Mouse (Mus musculus): ENCODE data around the gene Adprh. TPM values are rescaled to one million over a fixed set of nuclear protein-coding genes. Genes with fewer than 3 reads are reported as not detected.
"Not testable (repeated sequence)": the region's sequence is repeated elsewhere in the genome, so short reads cannot be mapped to it uniquely, and the experiment has no call there.

Gene Adprh
- polyA plus RNA-seq (2015; fragmentation: Nextera tagmentation; extraction: Ambion mirVana), result 83.4 and 84.7 TPM in 2 replicates

GRCm38 (mm10) chr16:38452442-38453202 lies at the start of gene Adprh:
TSS of gene Adprh (minus strand) at chr16:38452703.
- Histone ChIP-seq H3K9ac (peak within 1 kb of the TSS; percentile 96), H3K27me3 (replicated peaks) (no peaks in the 10 kb centered on the region), H3K4me2 (replicated peaks) (peak within 1 kb of the TSS; percentile 80), H3K4me3 (replicated peaks) (peak within 1 kb of the TSS; percentile 76), H3K4me1 (replicated peaks) (peaks cover 8% of the 10 kb centered on the region; the same call in 1 of the 2 replicates), H3K9me3 (no peaks in the 10 kb centered on the region), H3K36me3 (no peaks in the 10 kb centered on the region; the same call in 1 of the 2 replicates), H3K27ac (peak within 1 kb of the TSS; percentile 94)
- under 1% methylated on average over 59 of the region's 61 CpGs for WGBS
- peak; percentile 99 for ATAC-seq

- Histone ChIP-seq H3K9me3 (no peaks in the 10 kb centered on the region), H3K27ac (no peak overlapping the region), H3K4me2 (replicated peaks) (no peak overlapping the region), H3K4me1 (replicated peaks) (no peaks in the 10 kb centered on the region), H3K4me3 (replicated peaks) (no peak overlapping the region), H3K9ac (no peak overlapping the region), H3K27me3 (replicated peaks) (no peaks in the 10 kb centered on the region), H3K36me3 (0 out of 2 replicates have a peak, but pooled peaks cover 9% of the 10 kb centered on the region)
- WGBS, result 80% methylated on average over 7 of the region's 7 CpGs
- ATAC-seq, result no peak
These were observed 44.2 kb upstream of the Adprh start for GRCm38 (mm10) chr16:38496604-38497140.

GRCm38 (mm10) chr16:38493890-38494289 lies 41.4 kb upstream of the Adprh start:
- Histone ChIP-seq H3K27ac (no peak overlapping the region), H3K4me2 (replicated peaks) (no peak overlapping the region), H3K36me3 (0 out of 2 replicates have a peak, but pooled peaks cover 8% of the 10 kb centered on the region), H3K4me3 (replicated peaks) (no peak overlapping the region), H3K4me1 (replicated peaks) (no peaks in the 10 kb centered on the region), H3K9me3 (no peaks in the 10 kb centered on the region), H3K9ac (no peak overlapping the region), H3K27me3 (replicated peaks) (no peaks in the 10 kb centered on the region)
- WGBS, result 80% methylated on average over 10 of the region's 10 CpGs
- no peak for ATAC-seq

- H3K27ac ChIP-seq, result no peak overlapping the region
- no peaks in the 10 kb centered on the region for H3K4me1 ChIP-seq (replicated peaks)
- no peak for ATAC-seq
- no peak overlapping the region for H3K4me2 ChIP-seq (replicated peaks)
- H3K36me3 ChIP-seq, result 0 out of 2 replicates have a peak, but pooled peaks cover 5% of the 10 kb centered on the region
- WGBS, result 83% methylated on average over 3 of the region's 3 CpGs
- no peaks in the 10 kb centered on the region for H3K9me3 ChIP-seq
- no peak overlapping the region for H3K4me3 ChIP-seq (replicated peaks)
- no peaks in the 10 kb centered on the region for H3K27me3 ChIP-seq (replicated peaks)
- H3K9ac ChIP-seq, result no peak overlapping the region
These were observed 40.0 kb upstream of the Adprh start for GRCm38 (mm10) chr16:38492551-38492950.

- WGBS, result 22% methylated on average over 42 of the region's 42 CpGs
- H3K27me3 ChIP-seq (replicated peaks), result peaks cover 10% of the 10 kb centered on the region; the same call in 1 of the 2 replicates
- H3K4me1 ChIP-seq (replicated peaks), result peaks cover 6% of the 10 kb centered on the region; the same call in 1 of the 2 replicates
- H3K36me3 ChIP-seq, result no peaks in the 10 kb centered on the region
- H3K9me3 ChIP-seq, result no peaks in the 10 kb centered on the region
- ATAC-seq, result peak; percentile 72
- peak overlapping the region; percentile 80 for H3K4me2 ChIP-seq (replicated peaks)
- no peak overlapping the region for H3K27ac ChIP-seq
- H3K4me3 ChIP-seq (replicated peaks), result peak overlapping the region; percentile 34
- 0 out of 2 replicates have a peak overlapping the region, but pooled peaks have one; percentile 13 for H3K9ac ChIP-seq
These were observed 31.2 kb upstream of the Adprh start for GRCm38 (mm10) chr16:38483582-38484309.

- Histone ChIP-seq H3K27ac (no peak overlapping the region), H3K9ac (0 out of 2 replicates have a peak overlapping the region, but pooled peaks have one; percentile 13), H3K36me3 (no peaks in the 10 kb centered on the region), H3K27me3 (replicated peaks) (peaks cover 10% of the 10 kb centered on the region; the same call in 1 of the 2 replicates), H3K9me3 (no peaks in the 10 kb centered on the region), H3K4me2 (replicated peaks) (peak overlapping the region; percentile 80), H3K4me1 (replicated peaks) (peaks cover 6% of the 10 kb centered on the region; the same call in 1 of the 2 replicates), H3K4me3 (replicated peaks) (peak overlapping the region; percentile 34)
- 17% methylated on average over 32 of the region's 32 CpGs for WGBS
- ATAC-seq, result peak; percentile 52
These were observed 30.5 kb upstream of the Adprh start for GRCm38 (mm10) chr16:38482780-38483562.

- 73% methylated on average over 4 of the region's 4 CpGs for WGBS
- no peak for ATAC-seq
- H3K27ac ChIP-seq, result no peak overlapping the region
These were observed 28.8 kb upstream of the Adprh start for GRCm38 (mm10) chr16:38481327-38481726.

GRCm38 (mm10) chr16:38478296-38478695 lies 25.8 kb upstream of the Adprh start:
- H3K9ac ChIP-seq, result no peak overlapping the region
- H3K9me3 ChIP-seq, result no peaks in the 10 kb centered on the region
- peaks cover 13% of the 10 kb centered on the region; the same call in 1 of the 2 replicates for H3K4me1 ChIP-seq (replicated peaks)
- WGBS, result 97% methylated on average over 3 of the region's 3 CpGs
- H3K4me3 ChIP-seq (replicated peaks), result no peak overlapping the region
- no peak overlapping the region for H3K4me2 ChIP-seq (replicated peaks)
- ATAC-seq, result no peak
- H3K27me3 ChIP-seq (replicated peaks), result peaks cover under 1% of the 10 kb centered on the region; the same call in 1 of the 2 replicates
- no peak overlapping the region for H3K27ac ChIP-seq
- H3K36me3 ChIP-seq, result no peaks in the 10 kb centered on the region

More at GRCm38 (mm10) chr16:38481327-38481726, 28.8 kb upstream of the Adprh start:
- Histone ChIP-seq H3K4me1 (replicated peaks) (peaks cover 15% of the 10 kb centered on the region; the same call in 1 of the 2 replicates), H3K4me3 (replicated peaks) (no peak overlapping the region), H3K9me3 (no peaks in the 10 kb centered on the region), H3K27me3 (replicated peaks) (peaks cover 10% of the 10 kb centered on the region; the same call in 1 of the 2 replicates), H3K4me2 (replicated peaks) (no peak overlapping the region), H3K36me3 (no peaks in the 10 kb centered on the region), H3K9ac (no peak overlapping the region)

- H3K27me3 ChIP-seq (replicated peaks); H3K36me3 ChIP-seq; ATAC-seq; H3K27ac ChIP-seq; H3K9me3 ChIP-seq: not testable (repeated sequence)
- WGBS, result 44% methylated on average over 14 of the region's 14 CpGs
- H3K4me1 ChIP-seq (replicated peaks), result 0 out of 2 replicates have a peak, but pooled peaks cover 10% of the 10 kb centered on the region
- H3K4me3 ChIP-seq (replicated peaks), result peak overlapping the region; percentile 40
- peak overlapping the region; percentile 83 for H3K4me2 ChIP-seq (replicated peaks)
- peak overlapping the region; percentile 50 for H3K9ac ChIP-seq
These were observed 24.7 kb upstream of the Adprh start for GRCm38 (mm10) chr16:38477241-38477608.

GRCm38 (mm10) chr16:38476312-38477240 lies 24.1 kb upstream of the Adprh start:
- H3K27ac ChIP-seq, result no peak overlapping the region

More at GRCm38 (mm10) chr16:38476312-38477240, 24.1 kb upstream of the Adprh start:
- H3K4me3 ChIP-seq (replicated peaks), result peak overlapping the region; percentile 40
- peak; percentile 64 for ATAC-seq
- 0 out of 2 replicates have a peak, but pooled peaks cover 10% of the 10 kb centered on the region for H3K4me1 ChIP-seq (replicated peaks)
- 7% methylated on average over 34 of the region's 34 CpGs for WGBS
- H3K4me2 ChIP-seq (replicated peaks), result peak overlapping the region; percentile 83
- H3K27me3 ChIP-seq (replicated peaks), result no peaks in the 10 kb centered on the region
- peak overlapping the region; percentile 50 for H3K9ac ChIP-seq
- no peaks in the 10 kb centered on the region for H3K36me3 ChIP-seq
- H3K9me3 ChIP-seq, result no peaks in the 10 kb centered on the region

All from intestine, embryonic 15.5 days (tissue).